Mouse (Mus musculus): ENCODE measurements around the gene Sirt4. TPM values are rescaled to one million over a fixed set of nuclear protein-coding genes. Genes with fewer than 3 reads are reported as not detected.
"Not testable (repeated sequence)": the region's sequence is repeated elsewhere in the genome, so short reads cannot be mapped to it uniquely, and the experiment has no call there.

Sirt4 gene
- total RNA-seq, 2 experiments from 2014 or later: 7.2 to 20.4 TPM

DNA sequence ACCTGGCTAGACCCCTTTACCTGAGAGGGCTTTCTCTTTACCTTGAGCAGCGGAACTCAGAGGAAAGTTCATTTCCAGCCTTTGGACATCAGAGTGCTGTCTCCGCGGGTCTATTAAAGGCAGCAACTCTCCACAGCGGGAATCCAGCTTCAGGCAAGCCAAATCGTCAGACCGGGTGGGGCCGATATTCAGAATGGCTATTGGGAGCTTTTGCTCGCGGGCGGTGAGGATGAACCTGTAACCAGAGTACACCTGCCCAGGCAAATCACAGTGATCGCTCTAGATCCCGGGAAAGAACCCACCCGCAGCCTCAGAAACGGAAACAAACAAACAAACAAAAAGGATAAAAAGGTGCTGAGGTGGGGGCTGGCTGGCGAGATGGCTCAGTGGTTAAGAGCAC lies 5.0 kb downstream of the Sirt4 start:
- no peak for ATAC-seq (replicated peaks; ENCODE audit: low FRiP score, low TSS enrichment, poor library complexity, severe bottlenecking)

DNA sequence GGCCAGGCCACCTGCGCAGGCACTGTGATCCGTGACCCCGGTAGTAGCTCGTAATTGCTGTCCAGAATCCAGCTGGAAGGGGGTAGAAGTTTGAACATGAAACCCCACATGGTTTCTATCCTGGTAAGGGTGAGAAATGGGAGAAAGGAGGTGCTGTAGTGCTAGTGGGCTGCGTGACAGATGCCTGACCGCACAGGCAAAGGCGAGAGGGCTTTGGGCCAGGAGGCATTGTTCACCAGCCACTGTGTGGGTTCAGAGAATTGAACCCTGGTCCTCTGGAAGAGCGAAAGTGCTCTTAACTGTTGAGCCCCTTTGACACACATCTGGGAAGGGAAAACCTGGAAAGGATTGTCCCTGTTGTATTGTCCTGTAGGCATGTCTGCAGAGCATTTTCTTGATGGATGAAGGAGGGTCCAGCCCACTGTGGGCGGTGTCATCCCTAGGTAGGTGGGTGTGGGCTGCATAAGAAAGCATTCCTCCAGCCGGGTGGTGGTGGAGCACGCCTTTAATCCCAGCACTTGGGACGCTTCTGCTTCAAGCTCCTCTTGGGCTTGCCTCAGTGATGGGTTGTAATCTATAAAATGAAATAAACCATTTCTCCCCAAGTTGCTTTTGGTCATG lies 8.3 kb downstream of the Sirt4 start:
- ATAC-seq (replicated peaks; ENCODE audit: low FRiP score, low TSS enrichment, poor library complexity, severe bottlenecking): no peak

GRCm38 (mm10) chr5:115475337-115476106 lies 9.0 kb downstream of the Sirt4 start:
- ATAC-seq (replicated peaks; ENCODE audit: low FRiP score, low TSS enrichment, poor library complexity, severe bottlenecking): peak; percentile 83

- no peak for ATAC-seq (replicated peaks; ENCODE audit: low FRiP score, low TSS enrichment, poor library complexity, severe bottlenecking)
Measured at GRCm38 (mm10) chr5:115474174-115474828, 10.2 kb downstream of the Sirt4 start.

- no peak for ATAC-seq (replicated peaks; ENCODE audit: low FRiP score, low TSS enrichment, poor library complexity, severe bottlenecking)
Measured at GRCm38 (mm10) chr5:115473191-115473590, 11.3 kb downstream of the Sirt4 start.

GRCm38 (mm10) chr5:115470766-115471531 lies 13.6 kb downstream of the Sirt4 start:
- ATAC-seq (replicated peaks; ENCODE audit: low FRiP score, low TSS enrichment, poor library complexity, severe bottlenecking): peak; percentile 69

DNA sequence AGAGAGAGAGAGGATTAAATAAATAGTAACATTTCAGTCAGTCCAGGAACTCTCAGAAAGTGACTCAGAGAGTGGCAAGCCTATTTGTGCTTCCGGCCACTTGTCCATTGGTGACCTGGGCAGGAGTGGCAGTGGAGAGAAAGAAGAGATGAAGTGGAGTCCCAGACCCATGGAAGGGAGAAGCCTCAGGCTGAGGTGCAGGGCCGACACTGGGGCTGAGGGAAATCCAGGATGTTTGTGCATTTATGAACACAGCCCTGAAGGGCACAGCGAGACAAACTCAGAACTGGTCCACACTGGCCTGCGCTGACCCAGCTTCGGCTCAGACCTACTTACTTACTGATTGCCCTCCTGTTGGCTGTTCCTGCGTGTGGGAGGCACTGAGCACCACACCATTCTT lies 14.7 kb downstream of the Sirt4 start:
- no peak for ATAC-seq (replicated peaks; ENCODE audit: low FRiP score, low TSS enrichment, poor library complexity, severe bottlenecking)

DNA sequence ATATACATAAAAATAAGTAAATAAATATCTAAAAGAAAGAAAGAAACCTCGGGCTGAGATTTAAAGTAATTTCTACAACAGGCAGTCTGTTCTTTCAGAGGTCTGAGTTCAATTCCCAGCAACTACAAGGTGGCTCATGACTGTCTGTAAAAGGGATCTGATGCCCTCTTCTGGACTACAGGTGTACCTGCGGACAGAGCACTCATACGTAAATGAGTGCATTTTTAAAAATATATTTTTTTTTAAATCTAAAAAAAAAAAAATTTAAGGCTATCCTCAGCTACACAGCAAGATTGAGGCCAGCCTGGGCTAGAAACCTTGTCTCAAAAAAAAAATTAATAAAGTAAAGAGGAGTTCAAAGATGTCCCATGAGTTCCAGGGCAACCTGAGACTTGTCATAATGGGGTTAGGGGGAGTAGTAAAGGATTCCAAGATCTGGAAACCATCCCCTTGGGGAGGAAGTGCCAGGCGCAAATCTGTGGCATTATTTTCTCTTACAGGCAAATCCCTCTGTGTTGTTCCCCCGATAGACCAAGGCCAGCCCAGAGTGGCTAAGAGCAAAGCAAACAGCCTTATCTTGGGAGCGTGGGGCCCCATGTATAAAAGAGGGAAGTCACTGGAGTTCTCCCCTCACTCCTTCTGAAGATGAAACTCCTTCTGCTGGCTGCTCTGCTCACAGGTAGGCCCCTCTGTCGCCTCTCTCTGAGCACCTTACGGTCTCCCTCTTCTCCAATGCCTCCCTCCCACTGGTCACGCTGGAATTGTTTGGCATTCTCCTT lies 18.7 kb downstream of the Sirt4 start, which contains the start of gene Pla2g1b:
TSS of gene Pla2g1b (plus strand) at position 621 of the 779 bp plus-strand sequence.
- ATAC-seq (replicated peaks; ENCODE audit: low FRiP score, low TSS enrichment, poor library complexity, severe bottlenecking): no peak; the same call in 1 of the 2 replicates

- ATAC-seq (replicated peaks; ENCODE audit: low FRiP score, low TSS enrichment, poor library complexity, severe bottlenecking): no peak
Measured at GRCm38 (mm10) chr5:115464408-115465115, 20.0 kb downstream of the Sirt4 start.

GRCm38 (mm10) chr5:115458918-115459317 lies 25.6 kb downstream of the Sirt4 start:
- no peak for ATAC-seq (replicated peaks; ENCODE audit: low FRiP score, low TSS enrichment, poor library complexity, severe bottlenecking)

DNA sequence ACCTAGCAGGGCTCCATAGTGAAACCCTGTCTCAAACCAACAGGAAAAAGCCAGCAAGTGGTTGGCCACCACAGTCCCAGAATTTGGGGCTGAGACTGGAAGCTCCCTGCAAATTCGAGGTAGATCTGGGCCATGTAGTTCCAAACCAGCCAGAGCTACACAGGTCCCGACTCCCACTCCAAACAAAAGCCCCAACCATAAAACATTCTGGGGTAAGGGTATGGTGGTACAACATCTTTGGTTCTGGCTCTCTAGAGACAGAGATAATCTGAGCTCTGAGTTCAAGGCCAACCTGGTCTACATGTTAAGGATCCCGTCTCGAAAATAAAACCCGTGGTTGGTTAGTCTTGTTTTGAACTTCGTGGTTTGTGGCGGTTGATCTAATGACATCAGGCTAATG lies 28.7 kb downstream of the Sirt4 start:
- ATAC-seq (replicated peaks; ENCODE audit: low FRiP score, low TSS enrichment, poor library complexity, severe bottlenecking): no peak

GRCm38 (mm10) chr5:115454422-115455090 lies 30.0 kb downstream of the Sirt4 start:
- ATAC-seq (replicated peaks; ENCODE audit: low FRiP score, low TSS enrichment, poor library complexity, severe bottlenecking): no peak

- ATAC-seq (replicated peaks; ENCODE audit: low FRiP score, low TSS enrichment, poor library complexity, severe bottlenecking): no peak
Measured at GRCm38 (mm10) chr5:115450410-115451317, 33.9 kb downstream of the Sirt4 start.

DNA sequence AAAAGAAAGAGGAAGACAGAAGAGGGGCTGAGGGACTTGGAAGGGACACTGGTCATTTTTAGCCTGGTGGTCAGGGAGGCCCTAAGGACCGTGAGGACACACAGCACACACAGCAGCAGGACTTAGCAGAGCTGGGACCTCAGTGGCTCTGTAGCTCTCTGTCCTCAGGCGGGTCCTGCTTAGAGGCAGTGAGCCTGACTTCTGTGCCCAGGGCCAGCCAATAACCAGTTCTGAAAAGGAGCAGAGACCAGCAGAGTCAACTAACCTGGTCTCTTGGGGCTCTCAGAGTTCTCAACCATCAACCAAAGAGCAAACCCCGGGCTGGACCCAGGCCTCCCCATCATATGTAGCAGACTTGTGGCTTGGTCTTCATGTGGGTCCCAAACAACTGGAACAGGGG lies 35.3 kb downstream of the Sirt4 start:
- no peak for ATAC-seq (replicated peaks; ENCODE audit: low FRiP score, low TSS enrichment, poor library complexity, severe bottlenecking)

DNA sequence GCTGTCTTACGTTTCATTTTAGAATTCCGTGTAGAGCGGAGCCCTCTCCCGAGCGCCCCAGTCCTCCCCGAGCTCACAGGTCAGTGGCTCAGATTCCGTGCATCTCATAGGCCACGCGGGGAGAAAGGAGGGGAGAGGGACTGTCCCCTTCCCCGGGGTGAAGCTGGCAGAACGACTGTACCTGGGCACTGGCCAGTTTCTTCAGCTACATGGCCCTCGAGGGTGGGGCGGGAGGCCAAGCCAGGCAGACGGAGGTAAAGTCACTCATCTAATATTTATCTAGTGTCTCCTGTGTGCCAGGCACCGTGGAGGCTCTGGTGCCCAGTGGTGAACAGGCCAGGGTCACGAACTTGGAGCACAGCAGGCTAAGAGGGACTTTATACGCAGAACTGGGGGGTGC lies 37.4 kb downstream of the Sirt4 start:
- ATAC-seq (replicated peaks; ENCODE audit: low FRiP score, low TSS enrichment, poor library complexity, severe bottlenecking): no peak

GRCm38 (mm10) chr5:115444130-115444529 lies 40.4 kb downstream of the Sirt4 start:
- ATAC-seq (replicated peaks; ENCODE audit: low FRiP score, low TSS enrichment, poor library complexity, severe bottlenecking): no peak

DNA sequence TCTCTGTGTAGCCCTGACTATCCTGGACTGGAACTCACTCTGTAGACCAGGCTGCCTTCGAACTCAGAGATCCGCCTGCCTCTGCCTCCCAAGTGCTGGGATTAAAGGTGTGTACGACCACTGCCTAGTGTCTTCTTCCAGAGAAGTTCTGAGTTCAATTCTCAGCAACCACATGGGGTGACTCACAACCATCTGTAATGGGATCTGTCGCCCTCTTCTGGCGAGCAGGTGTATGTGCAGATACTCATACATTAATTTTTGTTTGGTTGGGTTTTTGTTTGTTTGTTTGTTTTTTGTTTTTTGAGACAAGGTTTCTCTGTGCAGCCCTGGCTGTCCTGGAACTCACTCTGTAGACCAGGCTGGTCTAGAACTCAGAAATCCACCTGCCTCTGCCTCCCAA lies 41.9 kb downstream of the Sirt4 start:
- not testable (repeated sequence) for ATAC-seq (replicated peaks; ENCODE audit: low FRiP score, low TSS enrichment, poor library complexity, severe bottlenecking)

All from megakaryocyte-erythroid progenitor cell, adult 5-6 weeks (primary cell).